Mouse (Mus musculus) Patski (cell line): Measurements from ENCODE around the gene Pitpnm3. TPM values are rescaled to one million over a fixed set of nuclear protein-coding genes. Genes with fewer than 3 reads are reported as not detected.

Experiments used
- ATAC-seq: fragments of 100-300 bp; one replicate; pipeline ENCODE4 v1.8.0; 2021
- CTCF ChIA-PET: fragments of 350-600 bp; sonication (Branson Sonifier 250); formaldehyde crosslinking; loops from one replicate; lab custom pipeline; 2022; ENCODE audit warnings: inconsistent platforms; lab: Charles Lee
- POLR2A ChIA-PET: fragments of 350-600 bp; sonication (Branson Sonifier 250); formaldehyde crosslinking; loops from one replicate; lab custom pipeline; 2022; ENCODE audit warnings: antibody characterized with exemption, inconsistent platforms; lab: Charles Lee
- DNase-seq: peaks from one replicate; pipeline ENCODE4 v3.0.0-alpha.2; 2011; ENCODE audit warnings: low read depth, low spot score
- H3K27me3 ChIP-seq: fragments of 371-371 bp; one replicate; pipeline ENCODE4 v1.5.1; 2021
- CTCF ChIP-seq: fragments of 100-300 bp; IDR thresholded peaks from one replicate; pipeline ENCODE4 v1.5.1; 2021
- in situ Hi-C: fragments of 300-500 bp; cut with MboI; formaldehyde crosslinking; loops from 3 replicates; pipeline ENCODE4 v1.11.1; 2018; ENCODE audit warnings: low pct_unique_long_range_greater_than_20kb, mixed read lengths
- polyA plus RNA-seq: library from polyadenylated mRNA; unstranded; gene quantifications from one replicate; pipeline ENCODE4 v1.2.3, GENCODE M21; 2021

Pitpnm3 gene
- polyA plus RNA-seq, 1 experiment from 2014 or later: 5.0 TPM

DNA sequence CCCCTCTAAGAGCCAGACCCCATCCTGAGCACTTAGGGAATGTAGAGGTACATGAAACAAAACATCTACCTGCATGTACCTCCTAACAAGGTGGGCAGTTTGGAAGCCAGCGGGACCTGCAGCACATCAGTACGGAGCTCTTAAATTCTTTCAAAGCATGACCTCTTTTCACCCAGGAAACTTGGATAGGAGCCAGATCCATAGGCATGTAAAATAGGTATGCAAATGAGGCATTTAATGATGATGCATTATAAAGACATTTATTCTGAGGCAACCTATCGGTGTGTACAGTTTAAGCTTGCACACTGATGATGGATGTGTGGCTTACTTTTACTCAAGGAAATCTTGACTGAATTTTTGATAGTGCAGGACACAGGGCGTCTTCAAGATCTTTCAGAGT is 120.9 kb downstream of the Pitpnm3 start:
- CTCF ChIA-PET: interaction anchor here (4.8 kb wide), 1 partner anchor 10 kb away, joined by 17 read pairs; no protein-coding TSS in a partner anchor
- in situ Hi-C loops: no loop called here
- POLR2A ChIA-PET: no interaction called here
- H3K27me3 ChIP-seq: peaks cover 16% of the 10 kb centered on the region
- ATAC-seq (no peak), DNase-seq (no peak)
- no peak for TF ChIP-seq CTCF

DNA sequence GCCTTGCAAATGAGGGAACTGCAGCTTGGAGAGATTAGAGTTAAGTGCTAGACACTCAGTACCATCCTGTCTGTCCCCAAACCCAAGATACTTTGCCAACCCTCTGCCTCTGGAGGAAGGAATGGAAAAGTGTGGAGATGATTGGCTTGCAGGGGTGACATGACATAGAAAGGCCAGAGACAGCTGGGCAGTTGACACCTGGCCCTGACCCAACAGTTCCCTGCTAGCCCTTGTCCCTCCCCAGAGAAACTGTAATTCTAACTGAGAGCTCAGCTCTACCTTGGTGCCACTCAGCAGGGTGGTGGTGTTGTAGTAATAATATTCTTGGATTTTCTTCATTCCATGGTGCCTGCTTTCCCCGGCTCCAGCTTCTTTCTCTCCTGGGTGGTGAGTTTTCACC is 123.6 kb downstream of the Pitpnm3 start:
- peaks cover 10% of the 10 kb centered on the region for H3K27me3 ChIP-seq
- ChIA-PET POLR2A (no interaction called here), CTCF (interaction anchor here (1.0 to 4.8 kb wide), 2 partner anchors 10 to 12 kb away, joined by 4 to 17 read pairs; no protein-coding TSS in a partner anchor)
- DNase-seq: no peak
- ATAC-seq: no peak
- TF ChIP-seq CTCF: no peak
- in situ Hi-C loops: no loop called here

DNA sequence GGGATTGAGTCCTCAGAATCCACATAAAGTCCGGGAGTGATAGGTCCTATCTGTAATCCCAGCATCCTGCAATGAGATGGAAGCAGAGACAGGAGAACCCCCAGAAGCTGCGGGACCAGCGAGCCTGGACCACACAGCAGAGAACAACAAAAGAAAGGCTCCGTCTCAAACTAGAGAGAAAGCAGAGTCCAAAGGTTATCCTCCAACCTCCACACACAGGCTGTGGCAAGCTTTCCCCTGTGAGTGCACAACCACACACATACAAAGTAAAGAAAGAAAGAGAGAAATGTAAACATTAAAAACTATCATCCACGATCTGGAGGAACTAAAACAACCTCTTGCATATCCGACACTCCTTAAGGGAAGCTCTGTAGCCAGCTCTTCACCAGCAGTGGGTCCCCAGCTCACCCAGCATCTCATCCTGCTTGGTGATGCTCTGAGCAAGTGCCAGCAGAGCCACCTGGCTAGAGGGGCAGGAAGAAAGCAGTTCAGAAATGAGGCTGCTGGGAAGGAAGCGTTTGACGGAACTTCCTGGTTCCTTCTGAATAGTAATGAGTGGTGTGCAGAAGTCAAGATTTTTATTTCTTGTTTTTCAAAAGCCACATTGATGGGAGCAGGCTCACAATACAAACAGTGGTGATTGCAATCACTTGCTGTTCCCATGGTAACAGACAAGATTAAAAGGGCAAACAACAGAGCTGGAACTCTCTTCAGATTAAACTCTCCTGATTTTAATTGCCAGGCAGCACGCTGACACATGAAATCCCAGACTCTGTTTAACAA is 124.4 kb downstream of the Pitpnm3 start:
- CTCF ChIA-PET: interaction anchor here (1.0 to 4.8 kb wide), 2 partner anchors 9 to 13 kb away, joined by 4 to 17 read pairs; no protein-coding TSS in a partner anchor
- no peak for TF ChIP-seq CTCF
- no peak for DNase-seq
- POLR2A ChIA-PET: no interaction called here
- in situ Hi-C loops: no loop called here
- H3K27me3 ChIP-seq: peaks cover 10% of the 10 kb centered on the region
- no peak for ATAC-seq

DNA sequence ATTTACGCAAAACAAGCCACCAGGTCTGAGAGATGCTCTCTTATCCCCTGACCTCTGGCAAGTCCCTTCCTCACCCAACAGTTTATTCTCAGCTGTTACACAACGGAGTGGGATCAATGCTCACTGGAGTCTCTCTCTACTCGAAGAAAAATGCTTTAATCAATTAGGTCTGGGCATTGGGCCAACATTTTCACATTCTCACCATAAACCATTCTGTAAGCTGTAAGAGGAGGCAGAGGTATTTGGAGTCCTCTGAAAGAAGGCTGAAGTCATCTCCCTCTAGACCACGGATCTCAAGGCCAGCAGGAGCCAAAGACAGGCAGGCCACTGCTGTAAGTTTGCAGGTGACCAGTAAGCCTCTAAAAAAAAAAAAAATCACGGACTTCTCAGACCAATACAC is 125.2 kb downstream of the Pitpnm3 start:
- H3K27me3 ChIP-seq: peaks cover 10% of the 10 kb centered on the region
- ChIA-PET POLR2A (no interaction called here), CTCF (interaction anchor here (4.8 kb wide), 1 partner anchor 14 kb away, joined by 17 read pairs; no protein-coding TSS in a partner anchor)
- ATAC-seq: no peak
- no peak for TF ChIP-seq CTCF
- DNase-seq: no peak
- in situ Hi-C loops: no loop called here

- peaks cover 4% of the 10 kb centered on the region for H3K27me3 ChIP-seq
- DNase-seq (no peak), ATAC-seq (no peak)
- TF ChIP-seq CTCF: no peak
- in situ Hi-C loops: no loop called here
- POLR2A ChIA-PET: no interaction called here
- CTCF ChIA-PET: no interaction called here
These were observed 130.0 kb downstream of the Pitpnm3 start for GRCm38 (mm10) chr11:72005547-72005946.

DNA sequence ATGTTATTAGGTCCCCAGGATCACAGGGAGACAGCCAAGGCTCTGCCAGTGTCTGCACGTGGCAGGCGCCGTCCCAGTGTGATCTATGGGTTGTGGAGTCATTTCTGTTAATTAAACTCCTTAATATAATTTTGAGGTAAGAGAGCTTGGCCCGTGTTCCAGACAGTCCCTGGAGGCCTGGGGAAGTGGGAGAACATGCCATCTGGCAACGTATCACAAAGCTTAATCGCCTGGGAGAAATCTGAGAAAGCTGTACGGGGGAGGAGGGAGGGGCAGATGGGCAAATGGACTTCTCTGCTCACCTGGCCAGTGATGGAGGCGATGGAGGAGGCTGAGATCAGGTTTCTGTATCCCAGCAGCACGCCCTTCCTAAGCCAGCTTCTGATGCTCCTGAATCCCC is 132.4 kb downstream of the Pitpnm3 start:
- ATAC-seq (no peak), DNase-seq (no peak)
- H3K27me3 ChIP-seq: peaks cover 5% of the 10 kb centered on the region
- in situ Hi-C loops: no loop called here
- ChIA-PET POLR2A (no interaction called here), CTCF (interaction anchor here (1.3 kb wide), 1 partner anchor 9 kb away, joined by 4 read pairs; no protein-coding TSS in a partner anchor)
- no peak for TF ChIP-seq CTCF

DNA sequence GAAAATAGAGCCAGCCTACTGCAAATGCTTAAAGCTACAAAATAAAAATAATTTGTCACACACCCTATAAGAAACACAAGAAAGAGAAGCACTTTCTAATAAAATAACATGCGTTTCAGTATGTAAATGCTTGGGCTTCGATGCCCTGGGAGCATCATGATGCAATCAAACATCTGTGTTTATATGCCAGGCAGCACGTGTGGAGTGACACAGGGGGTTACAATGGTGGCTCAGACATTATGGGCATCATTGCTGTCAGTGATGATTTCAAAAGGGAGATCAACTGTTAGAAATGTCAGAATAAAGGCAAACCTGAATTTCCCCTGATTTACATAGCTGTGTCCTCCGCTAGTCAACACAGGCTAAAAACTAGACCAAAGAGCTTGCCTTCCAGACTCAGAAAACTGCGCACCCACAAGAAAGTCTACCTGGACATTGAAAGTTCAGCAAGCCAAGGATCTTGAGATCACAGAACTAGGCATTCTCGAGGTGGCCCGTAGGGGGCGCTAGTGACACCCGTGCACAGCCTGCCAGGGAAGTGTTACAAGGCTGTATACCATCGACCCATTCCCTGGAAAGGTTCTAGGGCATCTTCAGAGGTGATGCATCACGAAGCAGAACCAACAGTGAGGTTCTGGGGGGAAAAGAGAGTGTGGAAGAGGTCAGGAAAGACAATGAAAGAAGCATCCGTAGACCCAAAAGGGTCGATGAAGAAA is 133.3 kb downstream of the Pitpnm3 start:
- H3K27me3 ChIP-seq: peaks cover 5% of the 10 kb centered on the region
- peak; percentile 61 for TF ChIP-seq CTCF
- ChIA-PET CTCF (interaction anchor here (0.9 to 3.0 kb wide), 3 partner anchors 9 to 23 kb away, joined by 4 to 10 read pairs (median 4); no protein-coding TSS in a partner anchor), POLR2A (no interaction called here)
- no peak for DNase-seq
- peak; percentile 26 for ATAC-seq
- in situ Hi-C loops: no loop called here

DNA sequence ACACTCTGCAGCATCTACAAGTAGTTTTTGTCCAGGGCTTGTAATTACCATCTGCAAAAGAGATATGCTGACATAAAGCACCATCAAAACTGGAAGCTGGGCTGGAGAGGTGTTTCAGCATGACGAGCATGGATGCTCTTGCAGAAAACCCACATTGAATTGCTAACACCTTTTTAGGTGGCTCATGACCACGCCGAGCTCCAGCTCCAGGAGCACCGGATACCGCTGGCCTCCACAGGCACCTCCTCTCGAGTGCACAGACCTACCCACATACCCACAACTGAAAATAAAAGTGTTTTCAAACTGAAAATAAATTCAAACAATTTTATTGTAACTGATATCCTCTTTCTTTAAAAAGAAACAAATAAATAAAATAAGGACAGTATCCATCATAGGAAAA is 135.4 kb downstream of the Pitpnm3 start:
- in situ Hi-C loops: no loop called here
- DNase-seq: no peak
- ATAC-seq: no peak
- H3K27me3 ChIP-seq: peaks cover 5% of the 10 kb centered on the region
- CTCF ChIA-PET: interaction anchor here (3.0 kb wide), 1 partner anchor 25 kb away, joined by 10 read pairs; no protein-coding TSS in a partner anchor
- POLR2A ChIA-PET: no interaction called here
- TF ChIP-seq CTCF: no peak

Other genes starting within 250 kb of the Pitpnm3 start
- gene Aipl1, start 98.3 kb downstream of the Pitpnm3 start, polyA plus RNA-seq: 0.18 TPM
- 35.7 TPM for gene Pimreg, start 93.7 kb downstream of the Pitpnm3 start, polyA plus RNA-seq
- 1.5 TPM for gene Gm43951, start 71.1 kb upstream of the Pitpnm3 start, polyA plus RNA-seq
- 16.3 TPM for gene 4933427D14Rik, start 71.7 kb upstream of the Pitpnm3 start, polyA plus RNA-seq
- 167 TPM for gene Txndc17, start 71.8 kb upstream of the Pitpnm3 start, polyA plus RNA-seq
- gene Med31, start 79.8 kb upstream of the Pitpnm3 start, polyA plus RNA-seq: 24.1 TPM
- gene Slc13a5, start 131.4 kb upstream of the Pitpnm3 start, polyA plus RNA-seq: 0.19 TPM
- 8.6 TPM for gene Xaf1, start 165.9 kb upstream of the Pitpnm3 start, polyA plus RNA-seq
- not detected for gene Fbxo39, start 178.7 kb upstream of the Pitpnm3 start, polyA plus RNA-seq
- not detected for gene Tekt1, start 226.7 kb upstream of the Pitpnm3 start, polyA plus RNA-seq